Mouse (Mus musculus): Measurements from ENCODE around the gene Pard3. TPM values are rescaled to one million over a fixed set of nuclear protein-coding genes. Genes with fewer than 3 reads are reported as not detected.

Gene Pard3
- polyA plus RNA-seq, 1 experiment from 2014 or later = 33.4 TPM

DNA sequence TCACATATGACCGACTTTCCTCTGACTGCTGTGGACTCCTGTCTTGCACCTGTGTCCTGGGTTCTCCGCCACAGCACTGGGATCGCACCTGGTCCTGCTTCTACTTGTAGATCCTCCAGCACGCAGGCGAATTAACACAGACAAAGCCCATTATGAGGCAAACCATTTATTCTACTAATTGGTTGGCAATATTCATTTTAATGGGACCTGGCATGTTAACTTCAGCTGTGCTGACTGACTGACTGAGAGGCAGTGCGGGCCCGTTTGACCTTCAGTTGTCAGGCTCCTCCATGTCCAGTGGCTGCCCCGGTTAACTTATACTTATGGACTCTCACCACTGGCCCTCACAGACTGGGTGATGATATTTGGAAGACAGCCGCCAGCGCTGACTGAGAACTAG lies 128.6 kb downstream of the Pard3 start:
- H3K27me3 ChIP-seq (replicated peaks; ENCODE audit: low read depth, poor library complexity, severe bottlenecking) = no peaks in the 10 kb centered on the region
- H3K4me1 ChIP-seq = peaks cover 42% of the 10 kb centered on the region
- 86% methylated on average over 10 of the region's 10 CpGs for WGBS
- H3K36me3 ChIP-seq (replicated peaks) = no peaks in the 10 kb centered on the region
- H3K27ac ChIP-seq (replicated peaks) = no peak overlapping the region
- no peak for DNase-seq (ENCODE audit: low spot score)
- H3K9me3 ChIP-seq = no peaks in the 10 kb centered on the region
- no peak overlapping the region for H3K4me3 ChIP-seq

GRCm38 (mm10) chr8:127193375-127193774 lies 129.7 kb downstream of the Pard3 start:
- H3K36me3 ChIP-seq (replicated peaks) = no peaks in the 10 kb centered on the region
- no peaks in the 10 kb centered on the region for H3K9me3 ChIP-seq
- no peaks in the 10 kb centered on the region for H3K27me3 ChIP-seq (replicated peaks; ENCODE audit: low read depth, poor library complexity, severe bottlenecking)
- no peak for DNase-seq (ENCODE audit: low spot score)
- peaks cover 35% of the 10 kb centered on the region for H3K4me1 ChIP-seq
- no peak overlapping the region for H3K4me3 ChIP-seq
- 71% methylated on average over 6 of the region's 6 CpGs for WGBS
- H3K27ac ChIP-seq (replicated peaks) = no peak overlapping the region

- no peaks in the 10 kb centered on the region for H3K36me3 ChIP-seq (replicated peaks)
- H3K4me3 ChIP-seq = no peak overlapping the region
- peaks cover 35% of the 10 kb centered on the region for H3K4me1 ChIP-seq
- no peak for DNase-seq (ENCODE audit: low spot score)
- H3K9me3 ChIP-seq = no peaks in the 10 kb centered on the region
- no peaks in the 10 kb centered on the region for H3K27me3 ChIP-seq (replicated peaks; ENCODE audit: low read depth, poor library complexity, severe bottlenecking)
- 85% methylated on average over 15 of the region's 15 CpGs for WGBS
- H3K27ac ChIP-seq (replicated peaks) = no peak overlapping the region
These were observed 131.2 kb downstream of the Pard3 start for GRCm38 (mm10) chr8:127194786-127195407.

- H3K9me3 ChIP-seq = no peaks in the 10 kb centered on the region
- no peak overlapping the region for H3K4me3 ChIP-seq
- WGBS = 83% methylated on average over 13 of the region's 13 CpGs
- no peaks in the 10 kb centered on the region for H3K27me3 ChIP-seq (replicated peaks; ENCODE audit: low read depth, poor library complexity, severe bottlenecking)
- H3K27ac ChIP-seq (replicated peaks) = no peak overlapping the region
- H3K4me1 ChIP-seq = peaks cover 29% of the 10 kb centered on the region
- DNase-seq (ENCODE audit: low spot score) = no peak
- H3K36me3 ChIP-seq (replicated peaks) = no peaks in the 10 kb centered on the region
These were observed 133.0 kb downstream of the Pard3 start for GRCm38 (mm10) chr8:127196505-127197265.

GRCm38 (mm10) chr8:127207455-127207854 lies 143.8 kb downstream of the Pard3 start:
- peaks cover 13% of the 10 kb centered on the region for H3K4me1 ChIP-seq
- no peaks in the 10 kb centered on the region for H3K9me3 ChIP-seq
- DNase-seq (ENCODE audit: low spot score) = no peak
- 39% methylated on average over 4 of the region's 4 CpGs for WGBS
- H3K27ac ChIP-seq (replicated peaks) = no peak overlapping the region
- H3K36me3 ChIP-seq (replicated peaks) = no peaks in the 10 kb centered on the region
- no peaks in the 10 kb centered on the region for H3K27me3 ChIP-seq (replicated peaks; ENCODE audit: low read depth, poor library complexity, severe bottlenecking)
- no peak overlapping the region for H3K4me3 ChIP-seq

- Histone ChIP-seq H3K4me1 (peaks cover 24% of the 10 kb centered on the region), H3K27ac (replicated peaks) (no peak overlapping the region), H3K4me3 (no peak overlapping the region), H3K27me3 (replicated peaks; ENCODE audit: low read depth, poor library complexity, severe bottlenecking) (no peaks in the 10 kb centered on the region), H3K9me3 (no peaks in the 10 kb centered on the region), H3K36me3 (replicated peaks) (no peaks in the 10 kb centered on the region)
- 93% methylated on average over 4 of the region's 4 CpGs for WGBS
- DNase-seq (ENCODE audit: low spot score) = no peak
These were observed 146.9 kb downstream of the Pard3 start for GRCm38 (mm10) chr8:127210621-127211020.

DNA sequence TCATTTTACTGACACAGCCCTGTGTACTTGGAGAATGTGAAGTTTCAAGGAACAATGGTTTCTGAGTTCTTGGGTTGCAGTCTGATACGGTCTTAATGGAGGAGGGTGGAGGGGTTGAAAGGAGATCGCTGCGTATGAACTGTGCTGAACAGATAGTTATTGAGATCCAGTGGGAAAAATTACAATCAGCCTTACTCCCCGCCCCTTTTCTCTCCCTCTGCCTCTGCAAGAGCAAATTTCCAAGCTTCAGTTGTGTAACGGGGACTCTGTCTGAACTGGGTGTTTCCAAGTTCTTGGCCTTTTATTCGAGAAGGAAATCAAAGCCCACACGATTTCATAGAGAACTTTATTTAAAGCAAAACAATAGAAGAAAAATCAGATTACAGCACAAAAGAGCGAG lies 150.6 kb downstream of the Pard3 start:
- Histone ChIP-seq H3K27me3 (replicated peaks; ENCODE audit: low read depth, poor library complexity, severe bottlenecking) (no peaks in the 10 kb centered on the region), H3K27ac (replicated peaks) (no peak overlapping the region), H3K4me1 (peaks cover 26% of the 10 kb centered on the region), H3K9me3 (no peaks in the 10 kb centered on the region), H3K4me3 (no peak overlapping the region), H3K36me3 (replicated peaks) (no peaks in the 10 kb centered on the region)
- 84% methylated on average over 8 of the region's 8 CpGs for WGBS
- DNase-seq (ENCODE audit: low spot score) = no peak

DNA sequence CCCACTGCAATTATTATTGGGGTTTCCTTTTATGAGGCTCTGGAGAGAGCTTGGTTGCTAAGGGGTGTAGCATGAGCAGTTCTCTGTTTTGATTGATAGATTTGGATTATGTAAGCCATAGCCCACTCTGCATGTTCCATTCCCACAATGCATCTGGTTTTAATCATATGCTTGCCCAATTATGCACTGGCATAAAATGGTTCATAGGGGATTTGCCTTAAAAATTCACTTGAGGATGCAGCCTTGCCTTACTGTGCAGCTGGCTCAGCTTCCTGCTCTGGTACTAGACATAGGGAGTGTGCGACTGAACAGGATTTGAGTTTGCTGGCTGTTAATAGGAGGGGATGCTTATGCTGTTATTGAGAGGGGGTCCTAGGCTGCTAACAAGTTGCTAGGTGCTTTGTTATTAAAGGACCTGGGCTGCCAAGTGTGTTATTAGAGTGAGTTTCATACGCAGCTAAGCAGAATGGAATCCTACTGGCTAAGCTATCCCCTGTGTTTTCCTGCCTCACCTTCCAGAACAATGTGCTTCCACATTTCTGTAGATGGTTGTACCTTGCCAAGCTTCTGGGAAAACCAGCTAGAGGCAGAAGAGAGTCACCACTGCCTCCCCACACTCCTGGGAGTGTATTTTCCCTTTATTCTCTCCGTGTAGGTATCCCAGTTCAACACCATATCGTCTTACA lies 151.2 kb downstream of the Pard3 start:
- no peaks in the 10 kb centered on the region for H3K9me3 ChIP-seq
- DNase-seq (ENCODE audit: low spot score) = no peak
- no peak overlapping the region for H3K4me3 ChIP-seq
- no peak overlapping the region for H3K27ac ChIP-seq (replicated peaks)
- WGBS = 67% methylated on average over 4 of the region's 4 CpGs
- no peaks in the 10 kb centered on the region for H3K36me3 ChIP-seq (replicated peaks)
- no peaks in the 10 kb centered on the region for H3K27me3 ChIP-seq (replicated peaks; ENCODE audit: low read depth, poor library complexity, severe bottlenecking)
- peaks cover 31% of the 10 kb centered on the region for H3K4me1 ChIP-seq

DNA sequence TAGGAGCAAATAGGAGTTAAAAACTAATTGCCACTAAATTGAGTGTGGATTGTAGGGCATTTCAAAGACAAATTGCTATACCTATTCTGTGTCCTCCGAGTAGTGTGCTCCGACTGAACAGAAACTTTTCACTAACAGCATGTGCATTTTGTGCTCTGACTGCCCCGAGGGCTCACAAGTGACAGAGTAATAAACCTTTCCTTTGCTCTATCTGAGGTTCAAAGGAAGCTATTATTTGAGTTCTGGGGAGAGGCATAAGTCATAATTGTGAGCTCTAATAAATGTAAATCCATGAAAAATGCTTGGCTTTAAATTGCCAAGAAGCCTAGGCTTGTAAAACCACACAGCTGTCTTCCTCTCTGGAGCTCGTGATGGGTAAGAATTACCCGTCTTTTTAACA lies 156.5 kb downstream of the Pard3 start:
- Histone ChIP-seq H3K27ac (replicated peaks) (no peak overlapping the region), H3K27me3 (replicated peaks; ENCODE audit: low read depth, poor library complexity, severe bottlenecking) (no peaks in the 10 kb centered on the region), H3K4me3 (no peak overlapping the region), H3K36me3 (replicated peaks) (no peaks in the 10 kb centered on the region), H3K9me3 (no peaks in the 10 kb centered on the region), H3K4me1 (peaks cover 42% of the 10 kb centered on the region)
- DNase-seq (ENCODE audit: low spot score) = no peak
- 64% methylated on average over 5 of the region's 5 CpGs for WGBS

DNA sequence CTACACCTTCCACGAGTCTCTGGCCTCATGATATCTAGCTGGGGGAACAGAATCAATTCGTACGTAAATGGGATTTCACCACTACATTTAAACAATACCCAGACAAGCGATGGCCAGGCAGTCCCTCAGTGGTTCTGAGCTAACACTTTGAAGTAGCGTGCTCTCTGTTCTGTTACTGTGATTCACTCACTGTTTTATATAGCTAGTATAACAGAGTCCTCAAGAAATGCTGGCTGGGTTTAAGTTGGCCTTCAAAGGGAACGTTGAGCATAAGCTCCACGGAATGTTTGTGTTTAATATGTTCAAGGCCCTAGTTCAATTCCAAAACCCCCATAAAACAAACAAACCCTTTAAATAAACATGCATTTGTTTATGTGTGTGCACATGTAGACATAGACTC lies 156.9 kb downstream of the Pard3 start:
- Histone ChIP-seq H3K36me3 (replicated peaks) (no peaks in the 10 kb centered on the region), H3K9me3 (no peaks in the 10 kb centered on the region), H3K27ac (replicated peaks) (no peak overlapping the region), H3K4me3 (no peak overlapping the region), H3K27me3 (replicated peaks; ENCODE audit: low read depth, poor library complexity, severe bottlenecking) (no peaks in the 10 kb centered on the region), H3K4me1 (peaks cover 38% of the 10 kb centered on the region)
- WGBS = 79% methylated on average over 7 of the region's 7 CpGs
- no peak for DNase-seq (ENCODE audit: low spot score)

DNA sequence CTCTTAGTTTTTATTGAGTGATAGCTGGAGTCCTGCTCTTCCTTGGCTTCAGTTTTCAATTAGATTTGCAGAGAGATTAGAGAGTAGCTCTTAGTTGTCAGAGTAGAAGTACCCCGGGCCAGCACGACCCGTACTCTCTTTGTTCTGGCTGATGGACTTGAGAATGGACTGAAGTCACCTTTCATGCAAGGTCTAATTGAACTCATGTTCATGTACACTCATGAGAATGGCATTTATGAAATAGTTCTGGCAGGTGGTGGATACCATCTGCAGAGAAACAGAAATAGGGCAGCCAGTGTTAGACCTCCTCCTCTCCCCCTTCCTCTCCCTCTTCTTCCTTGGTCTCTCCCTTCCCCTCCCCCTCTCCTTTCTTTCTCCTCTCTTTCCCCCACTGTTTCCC lies 158.7 kb downstream of the Pard3 start:
- H3K27me3 ChIP-seq (replicated peaks; ENCODE audit: low read depth, poor library complexity, severe bottlenecking) = no peaks in the 10 kb centered on the region
- WGBS = 80% methylated on average over 3 of the region's 3 CpGs
- no peak overlapping the region for H3K27ac ChIP-seq (replicated peaks)
- H3K9me3 ChIP-seq = no peaks in the 10 kb centered on the region
- H3K4me3 ChIP-seq = no peak overlapping the region
- DNase-seq (ENCODE audit: low spot score) = no peak
- H3K36me3 ChIP-seq (replicated peaks) = no peaks in the 10 kb centered on the region
- peaks cover 31% of the 10 kb centered on the region for H3K4me1 ChIP-seq

GRCm38 (mm10) chr8:127226996-127227395 lies 163.3 kb downstream of the Pard3 start:
- Histone ChIP-seq H3K27me3 (replicated peaks; ENCODE audit: low read depth, poor library complexity, severe bottlenecking) (no peaks in the 10 kb centered on the region), H3K27ac (replicated peaks) (no peak overlapping the region), H3K9me3 (no peaks in the 10 kb centered on the region), H3K4me3 (no peak overlapping the region), H3K36me3 (replicated peaks) (no peaks in the 10 kb centered on the region), H3K4me1 (peaks cover 20% of the 10 kb centered on the region)
- 84% methylated on average over 1 of the region's 1 CpGs for WGBS
- no peak for DNase-seq (ENCODE audit: low spot score)

DNA sequence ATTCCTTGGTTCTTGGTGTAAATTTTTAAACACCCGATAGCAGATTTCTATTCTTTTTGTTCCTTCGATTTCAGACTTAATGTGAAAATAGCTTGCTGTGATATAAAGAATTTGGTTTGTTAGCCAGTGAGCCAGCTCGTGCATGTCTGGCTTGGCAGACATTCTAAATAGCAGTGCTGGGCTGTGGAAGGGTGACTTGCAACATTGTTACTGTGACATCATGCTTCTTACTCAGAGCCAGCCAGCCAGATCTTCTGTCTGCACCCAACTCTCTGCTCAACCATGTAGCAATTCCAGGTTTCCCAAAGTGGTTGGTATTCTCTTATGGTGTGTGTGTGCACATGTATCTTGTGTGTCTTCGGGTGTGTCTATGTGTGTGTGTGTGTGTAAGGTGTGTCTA lies 163.7 kb downstream of the Pard3 start:
- Histone ChIP-seq H3K27ac (replicated peaks) (no peak overlapping the region), H3K36me3 (replicated peaks) (no peaks in the 10 kb centered on the region), H3K27me3 (replicated peaks; ENCODE audit: low read depth, poor library complexity, severe bottlenecking) (no peaks in the 10 kb centered on the region), H3K4me3 (no peak overlapping the region), H3K9me3 (no peaks in the 10 kb centered on the region), H3K4me1 (peaks cover 16% of the 10 kb centered on the region)
- DNase-seq (ENCODE audit: low spot score) = no peak
- 90% methylated on average over 4 of the region's 4 CpGs for WGBS
